Mouse (Mus musculus) layer of hippocampus, postnatal 25 days (tissue): ENCODE measurements around the gene Slc29a2. TPM values are rescaled to one million over a fixed set of nuclear protein-coding genes. Genes with fewer than 3 reads are reported as not detected.

Source experiments
- DNase-seq, 2 experiments: peaks; one replicate each; pipeline ENCODE4 v3.0.0; 2022; ENCODE audit warnings: mixed read lengths in 2 of 2, low spot score in 1 of 2; ENCODE audit errors: extremely low spot score in 1 of 2
- total RNA-seq, 2 experiments: library from RNA; stranded (reverse); gene quantifications; 2 replicates each; pipeline ENCODE4 v1.2.3; 2021

Gene Slc29a2
- total RNA-seq, 2 experiments from 2014 or later: 14.2 to 17.6 TPM

- DNase-seq: no peak
Observed at GRCm38 (mm10) chr19:5079279-5079678, 55.6 kb downstream of the Slc29a2 start.

Other genes with a start within 250 kb of the Slc29a2 start
- gene Rbm4, start 230.0 kb upstream of the Slc29a2 start, total RNA-seq: 10 to 100 TPM; 81.1 to 82.0 TPM
- gene Gm21992, start 212.2 kb upstream of the Slc29a2 start, total RNA-seq: 10 to 100 TPM; 21.2 to 28.3 TPM
- gene Rbm14, start 212.2 kb upstream of the Slc29a2 start, total RNA-seq: 10 to 100 TPM; 53.0 to 53.9 TPM
- 10 to 100 TPM; 30.6 to 37.8 TPM for gene Ccs, start 184.5 kb upstream of the Slc29a2 start, total RNA-seq
- 1 to 10 TPM; 1.8 to 2.2 TPM for gene Ccdc87, start 184.5 kb upstream of the Slc29a2 start, total RNA-seq
- gene Ctsf, start 168.7 kb upstream of the Slc29a2 start, total RNA-seq: 100 to 1,000 TPM; 113 to 118 TPM
- gene Actn3, start 146.0 kb upstream of the Slc29a2 start, total RNA-seq: under 1 TPM; 0.84 to 0.89 TPM
- gene Zdhhc24, start 145.2 kb upstream of the Slc29a2 start, total RNA-seq: 10 to 100 TPM; 24.9 to 25.5 TPM
- gene Bbs1, start 117.2 kb upstream of the Slc29a2 start, total RNA-seq: 10 to 100 TPM; 37.4 to 41.9 TPM
- 10 to 100 TPM; 41.0 to 43.5 TPM for gene Dpp3, start 95.6 kb upstream of the Slc29a2 start, total RNA-seq
- 10 to 100 TPM; 20.2 to 20.9 TPM for gene Peli3, start 80.7 kb upstream of the Slc29a2 start, total RNA-seq
- gene Mrpl11, start 61.7 kb upstream of the Slc29a2 start, total RNA-seq: 10 to 100 TPM; 60.5 to 71.1 TPM
- 1 to 10 TPM; 5.7 to 6.6 TPM for gene Npas4, start 33.5 kb upstream of the Slc29a2 start, total RNA-seq
- gene B4gat1, start 15.0 kb downstream of the Slc29a2 start, total RNA-seq: 100 to 1,000 TPM; 131 to 132 TPM
- 1 to 10 TPM; 5.0 to 5.3 TPM for gene AC124502.3, start 15.0 kb downstream of the Slc29a2 start, total RNA-seq
- 10 to 100 TPM; 19.2 to 21.4 TPM for gene Brms1, start 17.5 kb downstream of the Slc29a2 start, total RNA-seq
- gene Rin1, start 26.6 kb downstream of the Slc29a2 start, total RNA-seq: 100 to 1,000 TPM; 109 to 114 TPM
- gene Cd248, start 44.2 kb downstream of the Slc29a2 start, total RNA-seq: 1 to 10 TPM; 4.3 to 5.1 TPM
- gene Tmem151a, start 61.7 kb downstream of the Slc29a2 start, total RNA-seq: 100 to 1,000 TPM; 131 to 138 TPM
- 10 to 100 TPM; 24.5 to 24.7 TPM for gene Yif1a, start 64.7 kb downstream of the Slc29a2 start, total RNA-seq
- gene Cnih2, start 74.7 kb downstream of the Slc29a2 start, total RNA-seq: 100 to 1,000 TPM; 754 to 774 TPM
- 100 to 1,000 TPM; 173 TPM for gene Rab1b, start 83.2 kb downstream of the Slc29a2 start, total RNA-seq
- gene Klc2, start 94.7 kb downstream of the Slc29a2 start, total RNA-seq: 100 to 1,000 TPM; 214 to 222 TPM
- gene Pacs1, start 249.3 kb downstream of the Slc29a2 start, total RNA-seq: 10 to 100 TPM; 54.2 to 57.6 TPM